Mouse (Mus musculus) myocyte (in vitro differentiated cells): ENCODE results near the gene Khdrbs1. TPM values are rescaled to one million over a fixed set of nuclear protein-coding genes. Genes with fewer than 3 reads are reported as not detected.

Source experiments
- H3K27me3 ChIP-seq: one replicate; pipeline ENCODE4 v1.6.1; 2011; ENCODE audit not compliant: control insufficient read depth, insufficient read depth, insufficient read length
- H3K36me3 ChIP-seq: one replicate; pipeline ENCODE4 v1.6.1; 2011; ENCODE audit not compliant: control insufficient read depth, insufficient read depth
- H3K4me2 ChIP-seq: one replicate; pipeline ENCODE4 v1.6.1; 2011; ENCODE audit warnings: low read depth, control low read depth
- H3K4me3 ChIP-seq: one replicate; pipeline ENCODE4 v1.5.1; 2011; ENCODE audit warnings: mild to moderate bottlenecking, control low read depth, moderate library complexity
- H3K79me2 ChIP-seq: one replicate; pipeline ENCODE4 v1.6.1; 2011; ENCODE audit not compliant: control insufficient read depth, insufficient read depth
- H3ac ChIP-seq: one replicate; pipeline ENCODE4 v1.6.1; 2011; ENCODE audit not compliant: control insufficient read depth, insufficient read length
- CEBPB ChIP-seq: IDR thresholded peaks from 2 replicates; pipeline ENCODE4 v1.6.1; 2011; ENCODE audit warnings: mild to moderate bottlenecking, moderate library complexity; ENCODE audit not compliant: poor library complexity, insufficient read depth, severe bottlenecking
- E2F4 ChIP-seq: IDR thresholded peaks from one replicate; pipeline ENCODE4 v1.6.1; 2011; ENCODE audit warnings: mild to moderate bottlenecking, control low read depth, moderate library complexity; ENCODE audit not compliant: insufficient read depth
- MAX ChIP-seq: IDR thresholded peaks from one replicate; pipeline ENCODE4 v1.6.1; 2011; ENCODE audit warnings: low read depth, mild to moderate bottlenecking, control low read depth
- MYOD1 ChIP-seq, 3 experiments: IDR thresholded peaks; one replicate each; pipeline ENCODE4 v1.6.1; 2011; ENCODE audit warnings: control low read depth in 2 of 3, low read depth in 2 of 3, mild to moderate bottlenecking in 2 of 3, moderate library complexity in 1 of 3; ENCODE audit not compliant: insufficient read length in 2 of 3, control insufficient read depth in 1 of 3
- MYOG ChIP-seq, 3 experiments: IDR thresholded peaks; one replicate each; pipeline ENCODE4 v1.6.1; 2011; ENCODE audit warnings: control low read depth in 2 of 3, low read depth in 2 of 3, mild to moderate bottlenecking in 2 of 3; ENCODE audit not compliant: insufficient read length in 2 of 3, control insufficient read depth in 1 of 3, insufficient read depth in 1 of 3
- POLR2A ChIP-seq: IDR thresholded peaks from one replicate; pipeline ENCODE4 v1.6.1; 2011; ENCODE audit warnings: low read depth, mild to moderate bottlenecking, control low read depth, moderate library complexity; ENCODE audit not compliant: insufficient read length
- POLR2AphosphoS2 ChIP-seq: IDR thresholded peaks from one replicate; pipeline ENCODE4 v1.6.1; 2011; ENCODE audit warnings: low read depth, control low read depth; ENCODE audit not compliant: insufficient read length
- REST ChIP-seq: IDR thresholded peaks from one replicate; pipeline ENCODE4 v1.6.1; 2011; ENCODE audit warnings: mild to moderate bottlenecking, control low read depth, moderate library complexity; ENCODE audit not compliant: insufficient read depth, insufficient read length
- SRF ChIP-seq: IDR thresholded peaks from one replicate; pipeline ENCODE4 v1.6.1; 2011; ENCODE audit warnings: low read depth; ENCODE audit not compliant: control insufficient read depth, insufficient read length
- TCF12 ChIP-seq: IDR thresholded peaks from one replicate; pipeline ENCODE4 v1.6.1; 2011; ENCODE audit warnings: mild to moderate bottlenecking, control low read depth; ENCODE audit not compliant: poor library complexity, insufficient read depth, severe bottlenecking
- TCF3 ChIP-seq: IDR thresholded peaks from one replicate; pipeline ENCODE4 v1.6.1; 2011; ENCODE audit warnings: low read depth, control low read depth; ENCODE audit not compliant: insufficient read length
- USF1 ChIP-seq: IDR thresholded peaks from one replicate; pipeline ENCODE4 v1.6.1; 2011; ENCODE audit warnings: low read depth, mild to moderate bottlenecking, control low read depth, moderate library complexity
- polyA plus RNA-seq: library from polyadenylated mRNA; unstranded; fragments of >200 nt; fragmentation: generic; extraction: Trizol; gene quantifications from one replicate; pipeline ENCODE4 v1.2.1, GENCODE M21; 2012; ENCODE audit warnings: missing spikeins

Gene Khdrbs1
- polyA plus RNA-seq, 1 experiment, result 40.4 TPM

DNA sequence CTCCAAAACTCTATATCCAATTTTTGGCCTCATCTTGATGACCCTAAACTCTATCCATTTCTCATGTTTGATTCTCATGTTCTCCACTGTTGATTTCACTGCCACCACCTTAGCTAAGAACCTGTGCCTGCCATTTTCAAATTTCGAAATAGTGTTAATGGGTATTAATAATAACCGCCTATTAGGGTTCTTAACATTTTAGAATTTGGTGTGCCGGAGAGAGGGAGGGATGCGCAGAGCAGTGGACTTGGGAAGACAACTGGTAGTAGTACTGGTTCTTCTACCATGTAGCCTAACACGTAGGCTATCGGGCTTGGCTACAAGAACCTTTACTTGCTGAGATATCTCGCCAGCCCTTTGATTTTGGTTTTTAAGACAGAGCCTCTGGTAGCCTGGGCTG, 44.9 kb downstream of the Khdrbs1 start:
- peak overlapping the region; percentile 66 for H3K4me3 ChIP-seq
- H3K36me3 ChIP-seq, result peaks cover 5% of the 10 kb centered on the region
- no peaks in the 10 kb centered on the region for H3K79me2 ChIP-seq
- peak overlapping the region; percentile 74 for H3ac ChIP-seq
- H3K4me2 ChIP-seq, result peak overlapping the region; percentile 97
- no peak for TF ChIP-seq TCF12
- TF ChIP-seq MYOD1 (IDR thresholded peaks at IDR 0.05; ENCODE audit: control insufficient read depth in 1 of 3, insufficient read length in 2 of 3, low read depth in 2 of 3), result no peak
- TF ChIP-seq POLR2A, result no peak
- no peak for TF ChIP-seq MAX
- TF ChIP-seq POLR2AphosphoS2, result no peak
- TF ChIP-seq SRF, result no peak
- no peak for TF ChIP-seq MYOG (IDR thresholded peaks at IDR 0.05; ENCODE audit: control insufficient read depth in 1 of 3, insufficient read depth in 1 of 3, insufficient read length in 2 of 3, low read depth in 2 of 3)
- no peak for TF ChIP-seq USF1
- no peak for TF ChIP-seq CEBPB
- no peak for TF ChIP-seq REST
- TF ChIP-seq E2F4, result no peak
- no peaks in the 10 kb centered on the region for H3K27me3 ChIP-seq

DNA sequence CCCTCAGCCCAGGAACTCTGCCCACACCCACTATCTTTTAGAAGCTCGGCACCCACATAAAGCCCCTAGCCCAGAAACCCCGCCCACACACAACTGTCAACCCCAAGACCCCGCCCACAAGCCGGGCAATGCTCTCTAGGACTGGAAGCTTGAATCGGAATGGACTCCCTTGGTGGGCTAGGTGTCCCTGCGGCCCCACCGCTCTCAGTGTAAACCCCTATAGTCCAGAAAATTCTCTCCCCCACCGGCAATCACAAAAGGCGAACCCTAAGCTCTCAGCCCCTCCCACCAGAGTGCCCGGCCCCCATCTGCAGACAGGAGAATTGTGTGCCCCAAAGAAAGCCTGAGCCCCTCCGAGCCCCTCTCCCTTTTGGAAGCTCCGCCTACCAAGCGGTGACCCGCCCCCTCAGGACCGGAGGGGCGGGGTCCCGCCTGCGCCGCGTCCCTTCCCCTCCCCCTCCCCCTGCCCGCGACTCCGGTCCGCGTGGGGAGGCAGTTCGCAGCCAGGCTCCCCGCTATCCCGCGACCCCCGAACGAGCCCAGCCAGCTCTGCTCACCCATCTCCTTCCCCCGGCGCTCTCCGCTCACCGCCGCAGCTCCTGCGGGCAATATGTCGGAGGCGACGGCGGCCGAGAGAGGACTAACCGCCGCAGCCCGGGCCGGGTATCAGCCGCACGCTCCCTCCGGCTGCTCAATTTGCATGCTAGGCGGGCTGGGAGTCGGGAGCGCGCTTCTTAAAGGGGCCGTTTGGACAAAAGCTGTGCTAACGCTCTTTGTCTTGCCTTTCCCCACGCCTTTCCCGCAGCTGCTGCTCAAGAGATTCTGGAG, 45.7 kb downstream of the Khdrbs1 start, which contains the start of gene Tmem39b:
Gene Tmem39b, minus strand, starts transcription at position 681 of the 828 bp plus-strand sequence.
- Histone ChIP-seq H3K79me2 (no peaks in the 10 kb centered on the region), H3K4me3 (peak within 1 kb of the TSS; percentile 66), H3K36me3 (peaks cover 5% of the 10 kb centered on the region), H3ac (peak within 1 kb of the TSS; percentile 74), H3K4me2 (peak within 1 kb of the TSS; percentile 97), H3K27me3 (no peaks in the 10 kb centered on the region)
- TF ChIP-seq POLR2AphosphoS2 (peak; percentile 54), MYOD1 (IDR thresholded peaks at IDR 0.05; ENCODE audit: control insufficient read depth in 1 of 3, insufficient read length in 2 of 3, low read depth in 2 of 3) (peak in 1 of 3 experiments; percentile 6), MYOG (IDR thresholded peaks at IDR 0.05; ENCODE audit: control insufficient read depth in 1 of 3, insufficient read depth in 1 of 3, insufficient read length in 2 of 3, low read depth in 2 of 3) (peak in 1 of 3 experiments; percentile 9), CEBPB (no peak), POLR2A (peak; percentile 66)

DNA sequence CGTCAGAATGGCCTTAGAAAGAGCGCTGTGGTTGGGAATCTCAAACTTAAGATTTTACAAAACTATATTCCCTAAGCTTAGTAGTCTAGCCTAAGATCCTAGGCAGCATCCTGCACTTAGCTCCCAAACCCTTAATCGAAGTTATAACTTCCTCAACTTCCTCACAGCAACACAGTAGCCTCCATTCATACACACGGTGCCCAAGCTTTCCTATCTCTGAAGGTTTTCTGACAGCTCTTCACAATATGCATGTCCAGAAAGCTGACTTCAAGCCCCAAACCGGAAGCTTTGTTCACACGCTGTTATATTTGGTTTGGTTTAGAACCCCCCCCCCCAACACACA, 46.3 kb downstream of the Khdrbs1 start:
- TF ChIP-seq REST (no peak), USF1 (no peak), MYOD1 (IDR thresholded peaks at IDR 0.05; ENCODE audit: control insufficient read depth in 1 of 3, insufficient read length in 2 of 3, low read depth in 2 of 3) (no peak), MYOG (IDR thresholded peaks at IDR 0.05; ENCODE audit: control insufficient read depth in 1 of 3, insufficient read depth in 1 of 3, insufficient read length in 2 of 3, low read depth in 2 of 3) (no peak), E2F4 (no peak), TCF3 (no peak), POLR2AphosphoS2 (no peak), SRF (no peak), MAX (no peak)
- H3K4me3 ChIP-seq, result peak overlapping the region; percentile 66
- H3K36me3 ChIP-seq, result peaks cover 5% of the 10 kb centered on the region
- peak overlapping the region; percentile 88 for H3K4me2 ChIP-seq
- no peaks in the 10 kb centered on the region for H3K79me2 ChIP-seq
- peak overlapping the region; percentile 74 for H3ac ChIP-seq
- no peaks in the 10 kb centered on the region for H3K27me3 ChIP-seq

DNA sequence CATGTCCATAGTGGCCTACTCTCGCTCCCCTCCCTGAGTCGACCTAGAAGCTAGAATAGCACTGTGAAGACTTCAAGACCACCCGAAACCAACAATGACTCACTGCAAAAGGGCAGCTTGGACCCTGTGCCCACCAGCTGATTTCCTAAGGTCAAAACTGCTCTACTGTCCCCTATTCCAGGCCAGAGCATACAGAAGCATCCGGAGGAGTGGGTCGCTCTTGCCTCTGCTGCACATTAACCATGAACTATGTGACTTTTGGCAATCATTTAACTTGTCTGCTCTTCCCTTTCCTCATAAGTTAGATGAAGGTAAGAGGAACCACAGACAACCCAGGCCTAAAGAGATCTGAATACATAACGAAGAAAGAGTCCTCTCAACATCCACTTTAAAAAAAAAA, 57.6 kb downstream of the Khdrbs1 start:
- no peak overlapping the region for H3K4me2 ChIP-seq
- H3K79me2 ChIP-seq, result no peaks in the 10 kb centered on the region
- peaks cover 3% of the 10 kb centered on the region for H3K36me3 ChIP-seq
- no peaks in the 10 kb centered on the region for H3K27me3 ChIP-seq
- H3ac ChIP-seq, result no peak overlapping the region
- no peak overlapping the region for H3K4me3 ChIP-seq
- no peak for TF ChIP-seq MAX
- TF ChIP-seq POLR2AphosphoS2, result no peak
- TF ChIP-seq SRF, result no peak
- no peak for TF ChIP-seq REST
- TF ChIP-seq MYOD1 (IDR thresholded peaks at IDR 0.05; ENCODE audit: control insufficient read depth in 1 of 3, insufficient read length in 2 of 3, low read depth in 2 of 3), result no peak
- TF ChIP-seq USF1, result no peak
- no peak for TF ChIP-seq POLR2A

DNA sequence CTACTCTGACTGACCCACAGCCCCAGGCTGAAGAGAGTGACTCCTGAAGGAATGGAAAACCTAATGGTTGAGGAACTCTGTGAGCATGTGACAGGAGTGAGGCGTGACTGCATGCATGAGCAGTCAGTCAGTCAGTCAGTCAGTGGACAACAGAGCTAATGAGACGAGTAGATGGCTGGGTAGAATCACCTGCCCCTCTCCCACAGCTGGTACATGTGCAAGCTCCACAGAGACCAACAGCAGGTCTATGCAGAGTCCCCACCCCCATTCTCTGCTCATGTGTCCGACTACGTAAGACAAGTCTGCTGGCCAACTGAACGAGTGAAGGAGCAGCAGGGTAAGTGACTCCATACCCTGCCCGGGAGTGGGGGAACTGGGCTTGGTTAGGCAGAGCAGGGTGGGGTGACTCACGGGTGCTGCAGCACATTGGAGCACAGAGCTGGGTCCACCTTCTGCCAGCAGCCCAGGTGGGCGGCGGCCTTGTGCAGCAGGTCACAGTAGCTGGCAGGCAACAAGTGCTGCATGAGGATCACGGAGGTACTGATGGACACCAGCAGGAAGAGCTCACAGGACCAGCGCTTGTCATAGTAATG, 58.1 kb downstream of the Khdrbs1 start:
- Histone ChIP-seq H3K4me3 (no peak overlapping the region), H3K36me3 (peaks cover 6% of the 10 kb centered on the region), H3ac (no peak overlapping the region), H3K27me3 (no peaks in the 10 kb centered on the region), H3K79me2 (no peaks in the 10 kb centered on the region), H3K4me2 (no peak overlapping the region)
- TF ChIP-seq USF1, result no peak
- no peak for TF ChIP-seq TCF12
- no peak for TF ChIP-seq E2F4
- TF ChIP-seq MYOG (IDR thresholded peaks at IDR 0.05; ENCODE audit: control insufficient read depth in 1 of 3, insufficient read depth in 1 of 3, insufficient read length in 2 of 3, low read depth in 2 of 3), result no peak
- TF ChIP-seq MYOD1 (IDR thresholded peaks at IDR 0.05; ENCODE audit: control insufficient read depth in 1 of 3, insufficient read length in 2 of 3, low read depth in 2 of 3), result no peak
- no peak for TF ChIP-seq TCF3
- TF ChIP-seq POLR2A, result no peak
